21 mouse cellular contexts compared by ENCODE assay signal in genomic region chr8:126528434-126529080, GRCm38 (mm10). TPM values are rescaled to one million over a fixed set of nuclear protein-coding genes. Genes with fewer than 3 reads are reported as not detected.
DNase-seq lines count a peak whose midpoint lies in the region; ATAC-seq and TF ChIP-seq lines count a peak whose summit lies in the region.
"Had no signal": no experiment of that assay in that cellular context is flagged by ENCODE, and none has a peak within 500 bp of the region (broad histone marks: within the 10 kb centered on the region; RNA-seq: fewer than 3 reads in every experiment).

No protein-coding gene starts in this region.

- H3K4me2 ChIP-seq in heart, embryonic 13.5 days = no peak overlapping the region
- H3K4me2 ChIP-seq in liver, postnatal 0 days (ENCODE audit: low read depth, low read length) = no peak overlapping the region
- no peak overlapping the region for H3K4me2 ChIP-seq in liver, embryonic 11.5 days
- H3K4me2 ChIP-seq: hindbrain, embryonic 15.5 days; limb, embryonic 12.5 days; midbrain, embryonic 13.5 days had no signal

- no peak for ATAC-seq in heart, embryonic 13.5 days (ENCODE audit: extremely low read depth, insufficient number of reproducible peaks, low FRiP score, low TSS enrichment)
- ATAC-seq in liver, postnatal 0 days = no peak
- no peak for ATAC-seq in liver, embryonic 11.5 days (replicated peaks; ENCODE audit: low FRiP score)
- no peak for ATAC-seq in erythroid progenitor cell, adult 5-6 weeks (replicated peaks; ENCODE audit: low FRiP score, poor library complexity, severe bottlenecking)
- ATAC-seq: forebrain, postnatal 0 days; intestine, postnatal 0 days; midbrain, embryonic 13.5 days had no signal

- no peak for TF ChIP-seq CTCF in liver, postnatal 0 days (IDR thresholded peaks at IDR 0.05; ENCODE audit: low read depth)

- H3K9ac ChIP-seq in heart, embryonic 13.5 days = no peak overlapping the region; the same call in 1 of the 2 replicates
- no peak overlapping the region for H3K9ac ChIP-seq in liver, postnatal 0 days (replicated peaks)
- H3K9ac ChIP-seq in liver, embryonic 11.5 days (ENCODE audit: low read depth, low read length) = no peak overlapping the region
- H3K9ac ChIP-seq: forebrain, postnatal 0 days; hindbrain, embryonic 15.5 days; limb, embryonic 12.5 days; midbrain, embryonic 13.5 days had no signal

- H3K9me3 ChIP-seq in heart, embryonic 13.5 days = no peaks in the 10 kb centered on the region
- H3K9me3 ChIP-seq in liver, postnatal 0 days (ENCODE audit: low read length) = no peaks in the 10 kb centered on the region
- no peaks in the 10 kb centered on the region for H3K9me3 ChIP-seq in liver, embryonic 11.5 days (ENCODE audit: control insufficient read depth, low read length)
- H3K9me3 ChIP-seq: hindbrain, embryonic 15.5 days; limb, embryonic 12.5 days; midbrain, embryonic 13.5 days had no signal

- H3K4me1 ChIP-seq in heart, embryonic 13.5 days = peaks cover 87% of the 10 kb centered on the region
- 0 out of 2 replicates have a peak, but pooled peaks cover 2% of the 10 kb centered on the region for H3K4me1 ChIP-seq in liver, postnatal 0 days (ENCODE audit: insufficient read depth)
- H3K4me1 ChIP-seq in liver, embryonic 11.5 days (replicated peaks; ENCODE audit: control insufficient read depth, insufficient read depth, low read length) = no peaks in the 10 kb centered on the region

- no peaks in the 10 kb centered on the region for H3K27me3 ChIP-seq in heart, embryonic 13.5 days (replicated peaks)
- H3K27me3 ChIP-seq in liver, postnatal 0 days (ENCODE audit: insufficient read depth, low read length) = no peaks in the 10 kb centered on the region
- H3K27me3 ChIP-seq in liver, embryonic 11.5 days (replicated peaks; ENCODE audit: control insufficient read depth, insufficient read depth, low read length) = no peaks in the 10 kb centered on the region
- H3K27me3 ChIP-seq: hindbrain, embryonic 15.5 days; midbrain, embryonic 13.5 days had no signal

- no peaks in the 10 kb centered on the region for H3K36me3 ChIP-seq in heart, embryonic 13.5 days
- no peaks in the 10 kb centered on the region for H3K36me3 ChIP-seq in liver, postnatal 0 days (replicated peaks; ENCODE audit: insufficient read depth, low read length)
- H3K36me3 ChIP-seq in liver, embryonic 11.5 days (ENCODE audit: control insufficient read depth, insufficient read depth, low read length) = no peaks in the 10 kb centered on the region
- H3K36me3 ChIP-seq: hindbrain, embryonic 15.5 days; limb, embryonic 12.5 days; midbrain, embryonic 13.5 days had no signal

- intact Hi-C loops in left cerebral cortex, postnatal 14 days (cut with DNase I) = loop anchor here (10.0 kb wide), 1 partner anchor 136 kb away; no protein-coding TSS in a partner anchor

- peak overlapping the region; percentile 70 for H3K27ac ChIP-seq in heart, embryonic 13.5 days (replicated peaks)
- peak overlapping the region; percentile 26; the same call in 1 of the 2 replicates for H3K27ac ChIP-seq in liver, postnatal 0 days (ENCODE audit: low read depth)
- H3K27ac ChIP-seq in liver, embryonic 11.5 days (ENCODE audit: low read depth, low read length) = no peak overlapping the region
- H3K27ac ChIP-seq: hindbrain, embryonic 15.5 days; limb, embryonic 12.5 days; macrophage; midbrain, embryonic 13.5 days had no signal

- DNase-seq in heart, adult 9 months (ENCODE audit: low spot score in 2 of 2) = no peak
- DNase-seq in liver, postnatal 0 days = no peak
- DNase-seq in liver, embryonic 11.5 days (ENCODE audit: low spot score) = no peak
- DNase-seq in left cerebral cortex, postnatal 14 days (ENCODE audit: low spot score in 2 of 2) = peak; percentile 65 to 78
- peak; percentile 40 for DNase-seq in right cerebral cortex, postnatal 25 days
- DNase-seq: adrenal gland, adult 8-10 months; cerebellum, adult 9-11 months; embryo, embryonic 11 days; forebrain, postnatal 0 days; kidney, postnatal 10 days; layer of hippocampus, adult 9-11 months; lung, adult 18-20 months; thymus, postnatal 36 days had no signal

- no peak for TF ChIP-seq EP300 in liver, postnatal 0 days (IDR thresholded peaks at IDR 0.05; ENCODE audit: low read depth)

- WGBS in heart, embryonic 13.5 days = 50% methylated on average over 9 of the region's 9 CpGs
- 82% methylated on average over 9 of the region's 9 CpGs for WGBS in liver, postnatal 0 days (ENCODE audit: insufficient replicate concordance)
- WGBS in liver, embryonic 11.5 days = 80% methylated on average over 9 of the region's 9 CpGs

- H3K4me3 ChIP-seq in heart, embryonic 13.5 days = no peak overlapping the region
- no peak overlapping the region for H3K4me3 ChIP-seq in liver, postnatal 0 days (ENCODE audit: low read depth, low read length)
- no peak overlapping the region for H3K4me3 ChIP-seq in liver, embryonic 11.5 days (ENCODE audit: low read depth, low read length)
- H3K4me3 ChIP-seq: hindbrain, embryonic 15.5 days; limb, embryonic 12.5 days; midbrain, embryonic 13.5 days; myocyte had no signal

RNA-seq across cellular contexts. Expression of gene Tarbp1, which starts 53.7 kb away (rescaled TPM):
- polyA plus RNA-seq in heart, embryonic 13.5 days (2015; fragmentation: Nextera tagmentation; extraction: Ambion mirVana) = 1.2 and 1.3 TPM in 2 replicates
- polyA plus RNA-seq in liver, postnatal 0 days (2015; fragmentation: Nextera tagmentation; extraction: Ambion mirVana) = 0.82 and 1.1 TPM in 2 replicates
- 4.7 and 4.9 TPM in 2 replicates for polyA plus RNA-seq in liver, embryonic 11.5 days (2014; fragmentation: Nextera tagmentation; extraction: Ambion mirVana)
- 1 to 10 TPM; 3.5 to 4.1 TPM for total RNA-seq in left cerebral cortex, postnatal 14 days (2021)
- 5.4 and 6.3 TPM in 2 replicates for total RNA-seq in erythroid progenitor cell, adult 5-6 weeks (2015; ENCODE audit: low replicate concordance)
- 0.45 and 2.2 TPM in 2 replicates for total RNA-seq in erythroid progenitor cell, adult 5-6 weeks (2017; ENCODE audit: low replicate concordance)

Comparison
In these comparisons a context has a peak if more than half of its experiments do, and no peak if none do; other contexts are left out.
1. DNase-seq: peak in left cerebral cortex, postnatal 14 days (2 of 2) and right cerebral cortex, postnatal 25 days (single experiment); none in heart, adult 9 months (0 of 2), liver, postnatal 0 days (single experiment) and liver, embryonic 11.5 days (single experiment).